Mouse (Mus musculus): ENCODE measurements around the gene App. TPM values are rescaled to one million over a fixed set of nuclear protein-coding genes. Genes with fewer than 3 reads are reported as not detected.

The App gene
- polyA plus RNA-seq, 1 experiment from 2014 or later: 44.5 TPM

DNA sequence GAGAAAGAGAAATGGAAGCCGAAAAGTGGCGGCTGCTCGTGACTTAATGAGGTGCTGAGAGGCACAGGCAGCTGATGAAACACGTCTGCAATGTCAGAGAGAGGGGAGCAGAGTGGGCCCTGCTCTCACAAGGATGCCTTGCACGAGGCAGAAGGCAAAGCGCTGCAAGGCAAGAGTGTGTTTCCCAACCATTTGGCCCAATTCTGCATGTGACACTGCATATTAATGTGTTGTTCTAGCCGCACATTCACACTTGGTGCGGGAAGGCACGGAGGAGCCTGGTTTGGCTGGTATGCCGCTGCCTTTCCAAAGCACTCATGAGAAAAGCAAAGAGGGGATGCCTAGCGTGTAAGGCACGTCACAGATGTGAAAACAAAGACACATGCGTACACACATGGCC is 63.1 kb downstream of the App start:
- ATAC-seq (replicated peaks; ENCODE audit: low FRiP score) (no peak), DNase-seq (ENCODE audit: low spot score) (no peak)
- no peaks in the 10 kb centered on the region for H3K9me3 ChIP-seq (ENCODE audit: control insufficient read depth, low read length)
- no peak overlapping the region for H3K4me2 ChIP-seq
- no peak overlapping the region for H3K27ac ChIP-seq (ENCODE audit: low read depth, low read length)
- H3K9ac ChIP-seq (ENCODE audit: low read depth, low read length): no peak overlapping the region
- no peaks in the 10 kb centered on the region for H3K27me3 ChIP-seq (replicated peaks; ENCODE audit: control insufficient read depth, insufficient read depth, low read length)
- H3K4me1 ChIP-seq (replicated peaks; ENCODE audit: control insufficient read depth, insufficient read depth, low read length): no peaks in the 10 kb centered on the region
- 79% methylated on average over 13 of the region's 13 CpGs for WGBS
- no peaks in the 10 kb centered on the region for H3K36me3 ChIP-seq (ENCODE audit: control insufficient read depth, insufficient read depth, low read length)
- H3K4me3 ChIP-seq (ENCODE audit: low read depth, low read length): no peak overlapping the region

DNA sequence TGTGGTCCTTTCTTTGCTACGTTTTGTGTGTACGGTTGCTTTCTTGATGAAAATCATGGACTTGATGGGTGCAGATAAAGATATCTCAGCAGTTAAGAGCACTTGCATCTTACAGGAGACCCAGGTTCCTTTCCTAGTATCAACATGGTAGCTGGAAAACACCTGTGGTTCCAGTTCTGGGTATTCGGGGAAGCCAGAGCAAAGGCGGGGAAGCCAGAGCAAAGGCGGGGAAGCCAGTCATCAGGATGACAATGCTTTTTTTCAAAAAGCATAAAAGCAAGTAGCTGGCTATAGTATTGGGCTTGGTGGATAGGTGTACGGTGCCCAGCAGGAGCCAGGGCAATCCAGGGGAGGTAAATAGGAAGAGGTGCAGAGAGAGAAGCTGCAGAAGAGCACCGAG is 65.1 kb downstream of the App start:
- Histone ChIP-seq H3K36me3 (ENCODE audit: control insufficient read depth, insufficient read depth, low read length) (no peaks in the 10 kb centered on the region), H3K9me3 (ENCODE audit: control insufficient read depth, low read length) (no peaks in the 10 kb centered on the region), H3K27ac (ENCODE audit: low read depth, low read length) (no peak overlapping the region), H3K4me3 (ENCODE audit: low read depth, low read length) (no peak overlapping the region), H3K4me2 (no peak overlapping the region), H3K4me1 (replicated peaks; ENCODE audit: control insufficient read depth, insufficient read depth, low read length) (no peaks in the 10 kb centered on the region), H3K9ac (ENCODE audit: low read depth, low read length) (no peak overlapping the region), H3K27me3 (replicated peaks; ENCODE audit: control insufficient read depth, insufficient read depth, low read length) (no peaks in the 10 kb centered on the region)
- 81% methylated on average over 7 of the region's 7 CpGs for WGBS
- DNase-seq (ENCODE audit: low spot score) (no peak), ATAC-seq (replicated peaks; ENCODE audit: low FRiP score) (no peak)

DNA sequence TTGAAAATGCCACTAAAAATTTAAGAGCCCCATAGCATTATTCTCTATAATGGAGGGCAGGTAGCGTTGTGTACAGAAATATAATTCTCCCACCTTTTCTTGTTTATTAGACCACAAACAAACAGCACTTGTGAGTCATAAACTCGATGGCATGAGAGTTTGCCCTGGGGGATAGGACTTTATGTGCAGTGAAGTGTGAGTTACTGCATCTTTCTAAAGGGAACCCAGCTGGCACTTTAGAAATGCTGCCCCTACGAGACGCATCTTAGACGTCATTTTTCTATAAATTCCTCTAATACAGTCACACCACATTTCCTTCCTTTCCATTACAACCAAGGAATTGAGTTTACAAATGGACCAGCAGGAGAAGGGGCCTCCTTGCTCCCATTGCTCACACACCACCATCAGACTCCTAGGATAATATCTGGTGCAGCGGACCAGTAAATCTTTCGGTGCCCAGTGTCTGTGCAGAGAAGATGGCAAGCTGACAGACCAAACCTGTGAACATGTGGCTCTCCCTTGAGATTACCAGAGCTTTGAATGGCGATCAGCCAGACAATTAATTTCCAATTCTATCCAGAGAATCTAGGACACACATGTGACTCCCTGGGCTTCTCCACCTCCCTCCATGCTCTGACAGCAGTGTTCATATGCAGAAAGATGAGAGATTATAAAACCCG is 66.8 kb downstream of the App start:
- Histone ChIP-seq H3K4me2 (no peak overlapping the region), H3K4me3 (ENCODE audit: low read depth, low read length) (no peak overlapping the region), H3K4me1 (replicated peaks; ENCODE audit: control insufficient read depth, insufficient read depth, low read length) (no peaks in the 10 kb centered on the region), H3K9me3 (ENCODE audit: control insufficient read depth, low read length) (no peaks in the 10 kb centered on the region), H3K9ac (ENCODE audit: low read depth, low read length) (no peak overlapping the region), H3K27me3 (replicated peaks; ENCODE audit: control insufficient read depth, insufficient read depth, low read length) (no peaks in the 10 kb centered on the region), H3K36me3 (ENCODE audit: control insufficient read depth, insufficient read depth, low read length) (no peaks in the 10 kb centered on the region), H3K27ac (ENCODE audit: low read depth, low read length) (no peak overlapping the region)
- DNase-seq (ENCODE audit: low spot score) (no peak), ATAC-seq (replicated peaks; ENCODE audit: low FRiP score) (no peak)
- WGBS: 83% methylated on average over 9 of the region's 9 CpGs

DNA sequence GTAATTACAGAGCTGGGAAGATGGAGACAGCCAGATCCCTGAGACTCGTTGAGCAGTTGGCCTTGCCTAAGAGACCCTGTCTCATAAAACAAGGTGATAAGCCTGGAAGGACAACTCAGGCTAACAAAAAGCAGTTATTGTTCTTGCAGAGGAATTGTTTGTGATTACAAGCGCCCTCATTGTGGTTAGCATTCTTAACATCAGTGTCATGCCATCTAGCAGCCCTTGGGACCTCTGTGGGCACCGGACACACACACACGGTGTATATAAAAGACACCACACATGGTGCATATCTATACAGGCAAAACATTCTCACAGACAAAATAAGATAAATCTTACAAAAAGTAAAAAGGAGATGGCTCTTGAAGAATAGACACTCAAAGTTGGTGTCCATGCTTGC is 68.0 kb downstream of the App start:
- Histone ChIP-seq H3K27ac (ENCODE audit: low read depth, low read length) (no peak overlapping the region), H3K4me2 (no peak overlapping the region), H3K9ac (ENCODE audit: low read depth, low read length) (no peak overlapping the region), H3K4me3 (ENCODE audit: low read depth, low read length) (no peak overlapping the region), H3K9me3 (ENCODE audit: control insufficient read depth, low read length) (no peaks in the 10 kb centered on the region), H3K27me3 (replicated peaks; ENCODE audit: control insufficient read depth, insufficient read depth, low read length) (no peaks in the 10 kb centered on the region), H3K4me1 (replicated peaks; ENCODE audit: control insufficient read depth, insufficient read depth, low read length) (no peaks in the 10 kb centered on the region), H3K36me3 (ENCODE audit: control insufficient read depth, insufficient read depth, low read length) (no peaks in the 10 kb centered on the region)
- ATAC-seq (replicated peaks; ENCODE audit: low FRiP score): no peak
- WGBS: 73% methylated on average over 4 of the region's 4 CpGs
- DNase-seq (ENCODE audit: low spot score): no peak

DNA sequence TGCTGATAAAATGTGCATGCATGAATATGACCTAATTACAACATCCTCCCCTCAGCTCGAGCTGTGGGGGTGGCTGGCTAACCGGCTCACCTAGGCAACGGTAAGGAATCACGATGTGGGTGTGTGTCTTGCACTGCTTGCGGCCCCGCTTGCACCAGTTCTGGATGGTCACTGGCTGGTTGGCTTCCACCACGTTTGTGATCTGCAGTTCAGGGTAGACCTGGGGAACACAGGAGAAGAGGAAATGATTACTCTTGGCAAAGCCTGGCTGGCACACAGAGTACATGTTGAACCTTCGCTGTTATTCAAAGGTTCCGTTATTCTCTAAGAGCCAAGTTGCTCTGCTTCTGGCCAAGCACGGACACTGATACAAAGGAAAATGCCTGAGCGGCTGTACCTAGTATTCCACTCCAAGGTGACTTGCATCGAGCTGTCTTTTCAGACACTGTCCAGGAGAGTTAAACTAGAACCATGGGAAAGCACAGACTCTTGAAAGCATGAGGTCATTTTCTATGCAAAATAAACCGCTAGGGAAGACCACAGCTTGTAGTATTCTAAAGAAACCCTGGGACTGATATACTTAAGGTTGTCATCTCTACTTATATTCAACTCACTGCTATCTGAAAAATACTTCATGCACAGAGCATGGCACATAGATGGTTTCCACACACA is 70.3 kb downstream of the App start:
- no peaks in the 10 kb centered on the region for H3K4me1 ChIP-seq (replicated peaks; ENCODE audit: control insufficient read depth, insufficient read depth, low read length)
- no peak overlapping the region for H3K4me2 ChIP-seq
- DNase-seq (ENCODE audit: low spot score) (no peak), ATAC-seq (replicated peaks; ENCODE audit: low FRiP score) (no peak)
- no peak overlapping the region for H3K9ac ChIP-seq (ENCODE audit: low read depth, low read length)
- no peaks in the 10 kb centered on the region for H3K36me3 ChIP-seq (ENCODE audit: control insufficient read depth, insufficient read depth, low read length)
- WGBS: 88% methylated on average over 13 of the region's 13 CpGs
- H3K9me3 ChIP-seq (ENCODE audit: control insufficient read depth, low read length): no peaks in the 10 kb centered on the region
- H3K4me3 ChIP-seq (ENCODE audit: low read depth, low read length): no peak overlapping the region
- no peak overlapping the region for H3K27ac ChIP-seq (ENCODE audit: low read depth, low read length)
- H3K27me3 ChIP-seq (replicated peaks; ENCODE audit: control insufficient read depth, insufficient read depth, low read length): no peaks in the 10 kb centered on the region

DNA sequence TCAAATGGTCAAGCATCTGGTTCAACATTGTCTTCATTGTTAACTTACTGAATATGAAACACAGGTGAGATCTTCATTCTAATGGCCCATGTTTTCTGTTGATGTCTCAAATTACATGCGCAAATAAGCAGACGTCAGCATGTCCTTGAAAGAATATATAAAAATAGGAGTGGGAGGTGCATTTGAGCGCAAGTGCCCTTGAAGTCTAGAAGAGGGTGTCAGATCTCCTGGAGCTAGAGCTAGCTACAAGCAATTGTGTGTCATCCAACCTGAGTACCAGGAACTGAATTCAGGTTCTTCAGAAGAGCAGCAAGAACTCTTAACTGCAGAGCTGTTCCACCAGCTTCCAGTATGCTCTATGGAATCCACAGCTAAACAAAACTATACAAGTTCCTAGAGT is 72.0 kb downstream of the App start:
- H3K9me3 ChIP-seq (ENCODE audit: control insufficient read depth, low read length): no peaks in the 10 kb centered on the region
- H3K9ac ChIP-seq (ENCODE audit: low read depth, low read length): no peak overlapping the region
- no peak overlapping the region for H3K4me2 ChIP-seq
- ATAC-seq (replicated peaks; ENCODE audit: low FRiP score) (no peak), DNase-seq (ENCODE audit: low spot score) (no peak)
- H3K36me3 ChIP-seq (ENCODE audit: control insufficient read depth, insufficient read depth, low read length): no peaks in the 10 kb centered on the region
- no peaks in the 10 kb centered on the region for H3K4me1 ChIP-seq (replicated peaks; ENCODE audit: control insufficient read depth, insufficient read depth, low read length)
- H3K27me3 ChIP-seq (replicated peaks; ENCODE audit: control insufficient read depth, insufficient read depth, low read length): no peaks in the 10 kb centered on the region
- WGBS: 90% methylated on average over 3 of the region's 3 CpGs
- no peak overlapping the region for H3K27ac ChIP-seq (ENCODE audit: low read depth, low read length)
- H3K4me3 ChIP-seq (ENCODE audit: low read depth, low read length): no peak overlapping the region

DNA sequence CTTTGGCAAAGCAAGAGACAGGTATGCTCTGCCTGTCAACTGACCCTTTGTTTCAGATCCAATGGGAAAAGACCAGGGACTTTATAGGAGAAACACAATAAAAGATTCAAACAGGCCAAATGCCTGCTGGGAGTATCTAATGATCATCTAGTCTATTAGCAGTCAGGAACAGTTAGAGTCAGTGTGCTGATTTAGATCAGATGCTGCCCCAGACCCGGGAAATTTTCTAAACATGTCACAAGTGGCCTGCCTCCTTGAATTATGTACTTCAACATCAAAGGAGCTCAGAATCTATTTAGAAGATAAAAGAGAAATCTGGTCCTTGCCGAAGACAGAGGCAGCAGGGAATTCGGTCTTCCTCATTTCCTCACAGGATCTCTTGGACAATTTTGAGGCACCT is 72.8 kb downstream of the App start:
- Histone ChIP-seq H3K4me2 (no peak overlapping the region), H3K27ac (ENCODE audit: low read depth, low read length) (no peak overlapping the region), H3K27me3 (replicated peaks; ENCODE audit: control insufficient read depth, insufficient read depth, low read length) (no peaks in the 10 kb centered on the region), H3K4me3 (ENCODE audit: low read depth, low read length) (no peak overlapping the region), H3K4me1 (replicated peaks; ENCODE audit: control insufficient read depth, insufficient read depth, low read length) (no peaks in the 10 kb centered on the region), H3K9me3 (ENCODE audit: control insufficient read depth, low read length) (no peaks in the 10 kb centered on the region), H3K9ac (ENCODE audit: low read depth, low read length) (no peak overlapping the region), H3K36me3 (ENCODE audit: control insufficient read depth, insufficient read depth, low read length) (no peaks in the 10 kb centered on the region)
- 62% methylated on average over 3 of the region's 3 CpGs for WGBS
- DNase-seq (ENCODE audit: low spot score) (no peak), ATAC-seq (replicated peaks; ENCODE audit: low FRiP score) (no peak)

DNA sequence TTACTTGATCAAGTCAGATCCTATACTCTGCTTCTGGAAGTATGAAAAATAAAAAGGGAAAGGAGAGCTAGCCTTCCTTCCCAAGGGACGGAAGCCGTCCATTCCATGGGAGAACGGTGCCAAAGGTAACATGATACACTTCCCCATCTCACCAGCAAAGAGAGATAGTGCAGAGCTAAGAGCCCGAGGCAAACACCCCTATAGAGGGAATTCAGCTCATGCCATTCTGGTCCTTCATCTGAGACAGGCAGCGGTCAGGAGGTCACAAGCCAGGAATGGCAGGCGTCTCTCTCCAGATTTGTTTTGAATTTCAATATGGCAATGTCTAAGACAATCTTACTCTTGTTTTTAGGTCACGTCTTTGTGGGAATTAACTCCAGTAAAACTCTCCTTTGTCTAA is 74.1 kb downstream of the App start:
- 58% methylated on average over 7 of the region's 7 CpGs for WGBS
- no peaks in the 10 kb centered on the region for H3K27me3 ChIP-seq (replicated peaks; ENCODE audit: control insufficient read depth, insufficient read depth, low read length)
- no peak overlapping the region for H3K27ac ChIP-seq (ENCODE audit: low read depth, low read length)
- H3K9me3 ChIP-seq (ENCODE audit: control insufficient read depth, low read length): no peaks in the 10 kb centered on the region
- DNase-seq (ENCODE audit: low spot score) (no peak), ATAC-seq (replicated peaks; ENCODE audit: low FRiP score) (no peak)
- no peak overlapping the region for H3K4me3 ChIP-seq (ENCODE audit: low read depth, low read length)
- no peaks in the 10 kb centered on the region for H3K4me1 ChIP-seq (replicated peaks; ENCODE audit: control insufficient read depth, insufficient read depth, low read length)
- H3K9ac ChIP-seq (ENCODE audit: low read depth, low read length): no peak overlapping the region
- no peaks in the 10 kb centered on the region for H3K36me3 ChIP-seq (ENCODE audit: control insufficient read depth, insufficient read depth, low read length)
- H3K4me2 ChIP-seq: no peak overlapping the region

DNA sequence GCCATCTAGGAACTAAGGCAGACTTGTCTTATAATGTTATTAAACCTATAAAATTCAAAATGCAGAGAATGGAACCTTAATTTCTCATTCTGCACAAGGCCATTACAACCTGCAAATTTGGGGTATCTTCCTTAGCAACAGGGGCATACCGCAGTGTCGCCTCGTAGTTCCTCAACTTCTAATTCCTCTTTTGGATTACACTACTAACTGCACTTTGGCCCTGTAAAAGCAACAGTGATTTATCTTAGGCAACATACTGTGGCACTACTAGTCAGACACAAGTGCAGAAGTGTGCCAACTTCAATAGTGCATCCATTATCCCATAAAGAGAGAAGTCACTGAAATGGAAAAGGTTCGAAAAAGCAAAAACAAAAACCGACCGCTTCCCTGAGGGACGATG is 74.5 kb downstream of the App start:
- Histone ChIP-seq H3K27ac (ENCODE audit: low read depth, low read length) (no peak overlapping the region), H3K27me3 (replicated peaks; ENCODE audit: control insufficient read depth, insufficient read depth, low read length) (no peaks in the 10 kb centered on the region), H3K4me1 (replicated peaks; ENCODE audit: control insufficient read depth, insufficient read depth, low read length) (no peaks in the 10 kb centered on the region), H3K9me3 (ENCODE audit: control insufficient read depth, low read length) (no peaks in the 10 kb centered on the region), H3K4me3 (ENCODE audit: low read depth, low read length) (no peak overlapping the region), H3K36me3 (ENCODE audit: control insufficient read depth, insufficient read depth, low read length) (no peaks in the 10 kb centered on the region), H3K4me2 (no peak overlapping the region), H3K9ac (ENCODE audit: low read depth, low read length) (no peak overlapping the region)
- WGBS: 89% methylated on average over 7 of the region's 7 CpGs
- DNase-seq (ENCODE audit: low spot score) (no peak), ATAC-seq (replicated peaks; ENCODE audit: low FRiP score) (no peak)
